Mouse (Mus musculus): ENCODE data around the gene Dync2li1. TPM values are rescaled to one million over a fixed set of nuclear protein-coding genes. Genes with fewer than 3 reads are reported as not detected.
A peak's percentile ranks its signal among the peaks of the same experiment; 100 is the strongest.

Gene Dync2li1
- 173 TPM for polyA plus RNA-seq (2021)

- no peak for TF ChIP-seq CTCF (IDR thresholded peaks at IDR 0.05)
- ChIA-PET CTCF (no interaction called here), POLR2A (interaction anchor here (1.7 kb wide), 1 partner anchor 10 kb away, joined by 4 read pairs; no protein-coding TSS in a partner anchor)
- ATAC-seq: peak; percentile 96
- no peaks in the 10 kb centered on the region for H3K27me3 ChIP-seq
- peak; percentile 88 for DNase-seq (ENCODE audit: low read depth, low spot score)
- in situ Hi-C loops (cut with MboI; ENCODE audit: low pct_unique_long_range_greater_than_20kb): no loop called here
Observed at GRCm38 (mm10) chr17:84626276-84626856, at the start of gene Dync2li1. TSS of gene Dync2li1 (plus strand) at chr17:84626496.

- TF ChIP-seq CTCF (IDR thresholded peaks at IDR 0.05): no peak
- in situ Hi-C loops (cut with MboI; ENCODE audit: low pct_unique_long_range_greater_than_20kb): no loop called here
- peak; percentile 59 for ATAC-seq
- POLR2A ChIA-PET: interaction anchor here (0.9 kb wide), 1 partner anchor 65 kb away, joined by 3 read pairs; the partner anchor contains the start of gene Plekhh2
- CTCF ChIA-PET: interaction anchor here (1.5 kb wide), 1 partner anchor 8 kb away, joined by 3 read pairs; no protein-coding TSS in a partner anchor
- DNase-seq (ENCODE audit: low read depth, low spot score): peak; percentile 31
- H3K27me3 ChIP-seq: no peaks in the 10 kb centered on the region
Observed at GRCm38 (mm10) chr17:84576621-84577293, 49.5 kb upstream of the Dync2li1 start.

GRCm38 (mm10) chr17:84579249-84579648 lies 47.0 kb upstream of the Dync2li1 start:
- ChIA-PET POLR2A (interaction anchor here (0.6 kb wide), 1 partner anchor 86 kb away, joined by 5 read pairs; no protein-coding TSS in a partner anchor), CTCF (interaction anchor here (1.2 kb wide), 1 partner anchor 19 kb away, joined by 3 read pairs; no protein-coding TSS in a partner anchor)
- no peaks in the 10 kb centered on the region for H3K27me3 ChIP-seq
- ATAC-seq (no peak), DNase-seq (ENCODE audit: low read depth, low spot score) (no peak)
- in situ Hi-C loops (cut with MboI; ENCODE audit: low pct_unique_long_range_greater_than_20kb): no loop called here
- TF ChIP-seq CTCF (IDR thresholded peaks at IDR 0.05): no peak

GRCm38 (mm10) chr17:84579817-84580216 lies 46.5 kb upstream of the Dync2li1 start:
- in situ Hi-C loops (cut with MboI; ENCODE audit: low pct_unique_long_range_greater_than_20kb): no loop called here
- H3K27me3 ChIP-seq: no peaks in the 10 kb centered on the region
- ATAC-seq: no peak
- ChIA-PET POLR2A (interaction anchor here (0.6 kb wide), 1 partner anchor 87 kb away, joined by 5 read pairs; no protein-coding TSS in a partner anchor), CTCF (interaction anchor here (1.2 kb wide), 1 partner anchor 19 kb away, joined by 3 read pairs; no protein-coding TSS in a partner anchor)
- TF ChIP-seq CTCF (IDR thresholded peaks at IDR 0.05): no peak
- DNase-seq (ENCODE audit: low read depth, low spot score): no peak

- ChIA-PET CTCF (interaction anchor here (0.6 kb wide), 1 partner anchor 10 kb away, joined by 3 read pairs; no protein-coding TSS in a partner anchor), POLR2A (no interaction called here)
- ATAC-seq (no peak), DNase-seq (ENCODE audit: low read depth, low spot score) (no peak)
- in situ Hi-C loops (cut with MboI; ENCODE audit: low pct_unique_long_range_greater_than_20kb): no loop called here
- H3K27me3 ChIP-seq: no peaks in the 10 kb centered on the region
- no peak for TF ChIP-seq CTCF (IDR thresholded peaks at IDR 0.05)
Observed at GRCm38 (mm10) chr17:84580821-84581220, 45.5 kb upstream of the Dync2li1 start.

GRCm38 (mm10) chr17:84581740-84582414 lies 44.4 kb upstream of the Dync2li1 start:
- ATAC-seq (no peak), DNase-seq (ENCODE audit: low read depth, low spot score) (no peak)
- no peak for TF ChIP-seq CTCF (IDR thresholded peaks at IDR 0.05)
- CTCF ChIA-PET: interaction anchor here (0.7 kb wide), 1 partner anchor 14 kb away, joined by 3 read pairs; no protein-coding TSS in a partner anchor
- no peaks in the 10 kb centered on the region for H3K27me3 ChIP-seq
- in situ Hi-C loops (cut with MboI; ENCODE audit: low pct_unique_long_range_greater_than_20kb): no loop called here
- POLR2A ChIA-PET: interaction anchor here (0.6 kb wide), 1 partner anchor 1421 kb away, joined by 3 read pairs; no protein-coding TSS in a partner anchor

- CTCF ChIA-PET: interaction anchor here (0.9 to 3.4 kb wide), 3 partner anchors 12 to 21 kb away, joined by 3 to 14 read pairs (median 5); no protein-coding TSS in a partner anchor
- POLR2A ChIA-PET: no interaction called here
- ATAC-seq: no peak
- no peak for DNase-seq (ENCODE audit: low read depth, low spot score)
- in situ Hi-C loops (cut with MboI; ENCODE audit: low pct_unique_long_range_greater_than_20kb): no loop called here
- H3K27me3 ChIP-seq: no peaks in the 10 kb centered on the region
- TF ChIP-seq CTCF (IDR thresholded peaks at IDR 0.05): no peak
Observed at GRCm38 (mm10) chr17:84584107-84584506, 42.2 kb upstream of the Dync2li1 start.

- DNase-seq (ENCODE audit: low read depth, low spot score) (no peak), ATAC-seq (peak; percentile 91)
- in situ Hi-C loops (cut with MboI; ENCODE audit: low pct_unique_long_range_greater_than_20kb): no loop called here
- H3K27me3 ChIP-seq: no peaks in the 10 kb centered on the region
- CTCF ChIA-PET: interaction anchor here (0.9 to 3.4 kb wide), 3 partner anchors 13 to 111 kb away, joined by 3 to 14 read pairs (median 4); no protein-coding TSS in a partner anchor
- POLR2A ChIA-PET: interaction anchor here (0.6 kb wide), 1 partner anchor 40 kb away, joined by 6 read pairs; no protein-coding TSS in a partner anchor
- no peak for TF ChIP-seq CTCF (IDR thresholded peaks at IDR 0.05)
Observed at GRCm38 (mm10) chr17:84585104-84585503, 41.2 kb upstream of the Dync2li1 start.

- in situ Hi-C loops (cut with MboI; ENCODE audit: low pct_unique_long_range_greater_than_20kb): no loop called here
- no peak for DNase-seq (ENCODE audit: low read depth, low spot score)
- ChIA-PET POLR2A (interaction anchor here (1.6 kb wide), 1 partner anchor 9 kb away, joined by 5 read pairs; no protein-coding TSS in a partner anchor), CTCF (interaction anchor here (1.4 kb wide), 1 partner anchor 20 kb away, joined by 3 read pairs; no protein-coding TSS in a partner anchor)
- TF ChIP-seq CTCF (IDR thresholded peaks at IDR 0.05): no peak
- H3K27me3 ChIP-seq: no peaks in the 10 kb centered on the region
- no peak for ATAC-seq
Observed at GRCm38 (mm10) chr17:84590065-84590464, 36.2 kb upstream of the Dync2li1 start.
